Mouse (Mus musculus) macrophage (primary cell): ENCODE results near the gene Nhsl2. TPM values are rescaled to one million over a fixed set of nuclear protein-coding genes. Genes with fewer than 3 reads are reported as not detected.
"Not testable (repeated sequence)": the region's sequence is repeated elsewhere in the genome, so short reads cannot be mapped to it uniquely, and the experiment has no call there.

ENCODE experiments used
- H3K27ac ChIP-seq: fragments of 350-480 bp; formaldehyde crosslinking; 2 replicates; pipeline ENCODE4 v1.9.0; 2021
- H3K36me3 ChIP-seq: fragments of 350-480 bp; formaldehyde crosslinking; 2 replicates; pipeline ENCODE4 v1.9.0; 2021; ENCODE audit errors: inconsistent target
- H3K4me3 ChIP-seq: fragments of 350-480 bp; formaldehyde crosslinking; 2 replicates; pipeline ENCODE4 v1.9.0; 2021; ENCODE audit errors: inconsistent target
- H3K79me2 ChIP-seq: fragments of 350-480 bp; formaldehyde crosslinking; 2 replicates; pipeline ENCODE4 v1.9.0; 2021; ENCODE audit errors: inconsistent target
- WGBS: methylation state at CpG from one replicate; pipeline ENCODE4 v1.1.7; 2026; ENCODE audit warnings: inconsistent platforms; ENCODE audit not compliant: missing documents; 5-methylcytosine and 5-hydroxymethylcytosine counted together
- polyA plus RNA-seq: library from polyadenylated mRNA; stranded (reverse); fragments of 250-400 nt; gene quantifications from 3 replicates; pipeline ENCODE4 v1.2.4, GENCODE M21; 2018; ENCODE audit warnings: inconsistent platforms
- total RNA-seq, 78 experiments: library from RNA; depleted of rRNA; stranded (reverse); fragments of 250-400 nt; gene quantifications; 1 replicate in 9 of 78; 2 replicates in 24 of 78; 3 replicates in 43 of 78; 4 replicates in 2 of 78; pipeline ENCODE4 v1.2.4; 2018; ENCODE audit warnings: inconsistent platforms in 56 of 78

Nhsl2 gene
- total RNA-seq (2018; cell fraction: chromatin; rRNA removed): 1 to 10 TPM in 22 of 26 experiments, under 1 TPM in 4; 0.47 to 9.0 (median 6.2) TPM
- total RNA-seq (2018; cell fraction: cytosol; rRNA removed): 1 to 10 TPM; 1.6 to 6.5 (median 3.4) TPM
- 10 to 100 TPM in 2 of 26 experiments, 1 to 10 TPM in 24; 1.4 to 11.7 (median 5.9) TPM for total RNA-seq (2018; cell fraction: nucleus; rRNA removed)
- 1.6 to 2.7 TPM (median 2.4 TPM) in 3 replicates for polyA plus RNA-seq

GRCm38 (mm10) chrX:101849281-101849821 is at the start of gene Nhsl2:
Gene Nhsl2, plus strand, starts transcription at chrX:101849385.
- 9% methylated on average over 57 of the region's 58 CpGs for WGBS
- H3K27ac ChIP-seq: no peak within 1 kb of the TSS
- no peaks in the 10 kb centered on the region for H3K79me2 ChIP-seq
- H3K36me3 ChIP-seq: no peaks in the 10 kb centered on the region
- no peak within 1 kb of the TSS for H3K4me3 ChIP-seq

- Histone ChIP-seq H3K79me2 (no peaks in the 10 kb centered on the region), H3K4me3 (no peak overlapping the region), H3K36me3 (no peaks in the 10 kb centered on the region), H3K27ac (no peak overlapping the region)
- 27% methylated on average over 2 of the region's 2 CpGs for WGBS
Measured at GRCm38 (mm10) chrX:101805512-101805911, 43.7 kb upstream of the Nhsl2 start.

GRCm38 (mm10) chrX:101811750-101812149 is 37.4 kb upstream of the Nhsl2 start:
- no peak overlapping the region for H3K27ac ChIP-seq
- H3K36me3 ChIP-seq: no peaks in the 10 kb centered on the region
- peak overlapping the region; percentile 3; the same call in 1 of the 2 replicates for H3K4me3 ChIP-seq
- 39% methylated on average over 3 of the region's 3 CpGs for WGBS
- H3K79me2 ChIP-seq: no peaks in the 10 kb centered on the region

GRCm38 (mm10) chrX:101819163-101819562 is 30.0 kb upstream of the Nhsl2 start:
- no peak overlapping the region for H3K27ac ChIP-seq
- H3K4me3 ChIP-seq: no peak overlapping the region
- H3K36me3 ChIP-seq: no peaks in the 10 kb centered on the region
- 50% methylated on average over 1 of the region's 1 CpGs for WGBS
- no peaks in the 10 kb centered on the region for H3K79me2 ChIP-seq

- H3K79me2 ChIP-seq, H3K36me3 ChIP-seq, H3K27ac ChIP-seq, H3K4me3 ChIP-seq: not testable (repeated sequence)
Measured at GRCm38 (mm10) chrX:101819980-101820379, 29.2 kb upstream of the Nhsl2 start.

- H3K4me3 ChIP-seq: no peak overlapping the region
- H3K36me3 ChIP-seq: no peaks in the 10 kb centered on the region
- WGBS: 84% methylated on average over 5 of the region's 5 CpGs
- H3K27ac ChIP-seq: no peak overlapping the region
- no peaks in the 10 kb centered on the region for H3K79me2 ChIP-seq
Measured at GRCm38 (mm10) chrX:101847191-101847795, 1.9 kb upstream of the Nhsl2 start.

GRCm38 (mm10) chrX:101849901-101850551 is 841 bp downstream of the Nhsl2 start:
- H3K27ac ChIP-seq: no peak overlapping the region
- H3K36me3 ChIP-seq: no peaks in the 10 kb centered on the region
- WGBS: 25% methylated on average over 55 of the region's 59 CpGs
- H3K79me2 ChIP-seq: no peaks in the 10 kb centered on the region
- no peak overlapping the region for H3K4me3 ChIP-seq

GRCm38 (mm10) chrX:101851566-101852354 is 2.6 kb downstream of the Nhsl2 start:
- Histone ChIP-seq H3K79me2 (no peaks in the 10 kb centered on the region), H3K27ac (no peak overlapping the region), H3K4me3 (no peak overlapping the region), H3K36me3 (no peaks in the 10 kb centered on the region)
- WGBS: 94% methylated on average over 6 of the region's 7 CpGs

GRCm38 (mm10) chrX:101863666-101864378 is 14.6 kb downstream of the Nhsl2 start:
- Histone ChIP-seq H3K79me2 (no peaks in the 10 kb centered on the region), H3K36me3 (no peaks in the 10 kb centered on the region), H3K27ac (no peak overlapping the region), H3K4me3 (no peak overlapping the region)
- WGBS: 44% methylated on average over 4 of the region's 4 CpGs

GRCm38 (mm10) chrX:101864788-101865187 is 15.6 kb downstream of the Nhsl2 start:
- WGBS: 93% methylated on average over 5 of the region's 5 CpGs
- H3K27ac ChIP-seq: no peak overlapping the region
- no peaks in the 10 kb centered on the region for H3K36me3 ChIP-seq
- no peak overlapping the region for H3K4me3 ChIP-seq
- no peaks in the 10 kb centered on the region for H3K79me2 ChIP-seq

GRCm38 (mm10) chrX:101874147-101874546 is 25.0 kb downstream of the Nhsl2 start:
- no peak overlapping the region for H3K27ac ChIP-seq
- H3K79me2 ChIP-seq: no peaks in the 10 kb centered on the region
- H3K36me3 ChIP-seq: no peaks in the 10 kb centered on the region
- H3K4me3 ChIP-seq: no peak overlapping the region
- WGBS: 85% methylated on average over 3 of the region's 3 CpGs

- Histone ChIP-seq H3K79me2 (no peaks in the 10 kb centered on the region), H3K36me3 (no peaks in the 10 kb centered on the region), H3K4me3 (no peak overlapping the region), H3K27ac (no peak overlapping the region)
- WGBS: 73% methylated on average over 2 of the region's 2 CpGs
Measured at GRCm38 (mm10) chrX:101874901-101875300, 25.7 kb downstream of the Nhsl2 start.

- H3K36me3 ChIP-seq: no peaks in the 10 kb centered on the region
- H3K4me3 ChIP-seq: no peak overlapping the region
- H3K79me2 ChIP-seq: no peaks in the 10 kb centered on the region
- WGBS: 84% methylated on average over 2 of the region's 2 CpGs
- no peak overlapping the region for H3K27ac ChIP-seq
Measured at GRCm38 (mm10) chrX:101876136-101876535, 27.0 kb downstream of the Nhsl2 start.

GRCm38 (mm10) chrX:101877840-101878239 is 28.7 kb downstream of the Nhsl2 start:
- WGBS: 82% methylated on average over 4 of the region's 4 CpGs
- H3K27ac ChIP-seq: no peak overlapping the region
- H3K79me2 ChIP-seq: no peaks in the 10 kb centered on the region
- no peak overlapping the region for H3K4me3 ChIP-seq
- no peaks in the 10 kb centered on the region for H3K36me3 ChIP-seq
